Mouse (Mus musculus) lung, adult 2 months (tissue): ENCODE measurements at regions not wholly inside any gene's neighbourhood (a gene's known extent, or its start where the extent isn't known, plus 50 kb on each side); places are given as distances from the start of the nearest gene placed in this dataset.

Source experiments
- CTCF ChIP-seq: fragments of 200-500 bp; IDR thresholded peaks from 2 replicates; pipeline ENCODE4 v1.5.1; 2011; ENCODE audit warnings: mild to moderate bottlenecking, low read length, control low read depth; ENCODE audit not compliant: insufficient read depth
- POLR2A ChIP-seq: fragments of 200-500 bp; IDR thresholded peaks from 2 replicates; pipeline ENCODE4 v1.6.1; 2011; ENCODE audit warnings: low read depth, mild to moderate bottlenecking, control low read depth, low read length, borderline replicate concordance; ENCODE audit errors: extremely low read depth

GRCm38 (mm10) chr12:25210597-25210996 lies 113.7 kb upstream of the Id2 start:
- no peak for TF ChIP-seq CTCF
- TF ChIP-seq POLR2A, result no peak
